Mouse (Mus musculus): ENCODE results near the gene Tmprss11e.

Gene Tmprss11e

DNA sequence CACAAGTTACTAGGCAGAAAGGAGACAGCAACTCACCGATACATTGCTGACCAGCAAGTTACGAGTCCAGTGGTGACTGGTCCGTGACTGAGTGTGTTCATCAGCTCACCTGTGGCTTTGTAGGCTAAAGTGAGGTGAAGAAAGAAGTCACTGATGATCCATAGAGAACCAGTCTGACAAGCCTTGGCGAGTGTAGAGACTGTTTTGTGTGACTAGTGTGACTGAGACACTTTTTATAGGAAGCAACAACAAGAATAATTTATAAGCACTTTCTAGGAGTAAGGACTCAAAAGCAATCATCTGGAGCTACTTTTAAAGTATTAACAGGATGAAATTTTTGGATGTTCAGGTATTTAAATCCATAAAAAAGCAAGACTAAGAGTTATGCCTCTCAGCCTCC lies at the start of gene Tmprss11e:
Gene Tmprss11e, minus strand, starts transcription at position 101 of the 400 bp plus-strand sequence.
- DNase-seq = no peak

DNA sequence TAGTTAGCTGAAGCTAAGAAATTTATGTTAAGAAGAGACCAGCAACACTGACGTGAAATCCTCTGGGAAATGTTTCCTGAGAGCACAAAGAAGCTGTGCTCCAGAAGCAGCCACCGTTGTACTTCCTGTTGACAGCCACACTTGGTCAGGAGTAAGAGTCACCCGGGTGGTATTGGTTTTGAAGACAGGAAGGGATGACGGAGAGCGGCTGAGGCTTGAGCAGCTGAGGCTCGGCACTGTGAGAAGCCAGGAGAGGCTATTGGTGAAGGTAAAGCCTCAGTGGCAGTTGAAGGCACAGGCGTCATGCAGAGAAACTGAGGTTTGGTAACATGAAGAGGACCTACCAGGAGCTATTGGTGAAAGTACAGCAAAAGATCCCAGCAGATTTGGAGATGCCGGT lies 47.2 kb upstream of the Tmprss11e start:
- DNase-seq = no peak

DNA sequence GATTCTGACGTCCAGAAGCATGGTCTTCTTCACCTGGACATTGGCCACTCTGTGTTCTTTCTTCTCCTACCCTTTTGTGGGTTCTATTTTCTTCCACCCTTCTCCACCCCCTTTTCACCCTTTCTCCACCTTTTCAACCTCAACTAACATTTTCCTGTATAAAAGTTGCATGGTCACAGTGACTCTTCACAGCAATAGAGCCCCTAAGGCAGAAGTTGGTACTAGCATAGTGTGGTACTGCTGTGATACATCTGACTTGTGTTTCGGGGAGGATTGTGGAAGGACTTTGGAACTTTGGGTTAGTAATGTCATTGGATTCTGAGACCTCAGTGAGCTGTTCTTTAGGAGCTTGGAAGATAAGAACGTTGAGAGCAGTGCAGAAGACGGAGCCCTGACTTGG lies 46.6 kb upstream of the Tmprss11e start:
- DNase-seq = no peak

DNA sequence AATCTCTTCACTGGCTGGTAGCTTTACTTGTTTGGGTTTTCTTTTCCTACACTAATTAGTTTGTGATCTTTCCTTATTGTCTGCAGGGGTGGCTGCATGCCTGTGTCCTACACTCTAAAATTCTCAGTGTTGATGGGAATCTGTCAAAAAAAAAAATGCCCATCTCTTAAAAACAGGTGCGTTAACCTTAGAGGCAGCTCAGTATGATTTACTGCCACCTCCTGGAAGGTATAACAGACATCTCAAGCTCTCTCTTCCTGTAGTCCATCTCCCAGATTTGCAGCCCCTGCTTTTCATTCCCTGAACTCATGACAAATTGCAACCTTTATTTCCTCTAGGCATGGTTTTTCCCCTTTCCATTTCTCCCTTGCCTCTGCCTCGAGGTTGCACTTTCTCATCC lies 44.3 kb upstream of the Tmprss11e start:
- DNase-seq = no peak

DNA sequence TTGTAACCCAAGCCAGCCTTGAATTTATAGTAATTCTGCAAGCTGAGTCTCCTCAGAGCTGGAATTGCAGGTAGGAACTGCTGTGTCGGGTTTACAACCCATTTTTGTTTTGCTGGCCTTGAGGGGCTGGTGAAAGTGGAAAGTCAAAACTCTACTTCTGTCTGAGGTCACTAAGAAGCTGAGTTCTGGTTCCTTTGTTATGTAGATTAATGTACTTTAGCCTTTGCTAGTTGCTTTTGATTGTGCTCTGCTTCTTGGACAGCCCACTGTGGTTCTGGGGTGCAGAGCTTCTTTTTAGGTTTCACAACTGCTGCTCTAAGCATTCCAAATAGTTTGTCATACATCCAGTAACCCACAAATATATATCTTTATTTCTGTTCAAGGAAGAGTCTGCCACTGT lies 41.2 kb upstream of the Tmprss11e start:
- no peak for DNase-seq

DNA sequence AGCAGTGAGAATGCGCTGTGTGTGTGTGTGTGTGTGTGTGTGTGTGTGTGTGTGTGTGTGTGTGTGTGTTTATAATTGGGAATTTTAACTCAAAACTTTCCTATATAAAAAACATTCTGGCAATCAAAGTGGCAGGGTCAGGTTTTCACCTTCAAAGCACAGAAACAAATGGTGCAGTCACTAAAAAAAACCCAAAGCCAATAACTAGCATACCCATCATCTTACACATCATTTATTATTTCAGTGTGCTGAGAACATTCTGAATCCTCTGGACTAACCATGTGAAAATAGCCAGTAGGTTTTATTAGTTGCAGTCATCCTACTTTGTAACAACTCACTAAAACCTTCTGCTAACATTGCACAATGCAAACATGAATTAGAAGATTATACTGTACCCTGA lies 38.6 kb upstream of the Tmprss11e start:
- no peak for DNase-seq

DNA sequence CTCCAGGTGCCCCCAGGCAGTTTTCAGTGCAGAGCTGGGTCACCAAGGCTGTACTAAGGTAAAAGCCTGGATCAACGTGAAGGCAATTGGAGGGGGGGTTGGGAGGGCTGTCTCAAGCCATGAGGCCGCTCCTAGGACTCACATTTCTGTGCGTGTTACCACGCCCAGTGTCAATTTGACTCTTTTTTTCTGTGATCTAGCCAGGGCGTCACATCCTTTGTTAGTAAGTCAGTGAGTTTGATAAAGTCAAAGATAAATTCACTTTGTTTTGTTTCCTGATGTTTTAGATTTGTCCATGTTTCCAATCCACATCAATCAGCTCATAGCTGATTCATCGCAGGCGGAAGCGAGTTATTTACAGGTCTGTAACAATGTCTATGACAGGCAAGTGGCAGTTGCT lies 37.4 kb upstream of the Tmprss11e start:
- DNase-seq = no peak

DNA sequence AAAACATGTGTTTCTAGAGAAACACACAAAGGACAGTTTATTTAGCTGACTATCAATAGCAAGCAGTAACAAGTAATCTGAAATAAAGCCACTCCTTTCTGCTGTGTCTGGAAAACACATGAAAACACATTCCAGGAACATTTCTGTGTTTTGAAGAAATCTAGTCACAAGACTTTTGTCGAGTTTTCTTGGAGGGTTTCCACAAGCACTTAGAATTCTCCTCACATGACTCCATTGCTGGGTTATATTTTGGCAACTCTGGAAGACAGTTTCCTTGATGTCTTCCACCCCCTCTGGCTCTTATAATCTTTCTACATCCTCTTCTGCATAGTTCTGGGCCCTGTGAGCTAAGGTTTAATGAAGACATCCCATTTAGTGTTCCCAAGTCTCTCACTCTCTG lies 32.9 kb upstream of the Tmprss11e start:
- DNase-seq = no peak

DNA sequence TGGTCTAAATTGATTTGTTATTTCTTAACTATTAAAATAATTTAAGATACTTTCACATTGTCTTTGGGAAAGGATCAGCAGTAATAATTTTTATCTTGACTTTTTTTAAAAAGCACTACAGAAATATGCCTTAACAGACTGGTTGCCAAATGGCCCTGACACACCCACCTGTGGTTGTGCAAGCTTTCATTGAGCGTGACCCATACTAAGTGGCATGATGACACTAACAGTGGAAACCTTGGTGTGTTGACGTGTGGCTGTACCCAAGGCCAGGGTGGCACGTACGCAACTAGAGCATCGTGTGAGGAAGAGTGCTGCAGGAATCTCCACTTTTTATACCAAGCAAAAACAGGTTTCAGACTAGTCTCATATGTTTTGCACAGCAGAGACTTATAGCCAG lies 31.3 kb upstream of the Tmprss11e start:
- no peak for DNase-seq

DNA sequence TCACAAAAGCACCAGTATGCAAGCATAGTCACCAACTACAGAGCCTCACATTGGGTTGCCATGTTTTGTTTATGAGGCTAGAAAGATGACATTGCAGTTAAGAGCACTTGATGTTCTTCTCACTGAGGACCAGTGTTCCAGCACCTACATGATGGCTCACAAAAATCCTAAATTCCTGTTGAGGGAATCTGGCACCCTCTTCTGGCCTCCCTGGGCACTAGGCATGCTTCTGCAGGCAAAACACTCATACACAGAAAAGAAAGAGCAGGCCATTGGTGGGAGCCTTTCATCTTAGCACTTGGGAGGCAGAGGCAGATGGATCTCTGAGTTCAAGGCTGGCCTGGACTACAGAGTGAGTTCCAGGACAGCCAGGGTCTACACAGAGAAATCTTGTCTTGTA lies 25.4 kb upstream of the Tmprss11e start:
- DNase-seq = no peak

DNA sequence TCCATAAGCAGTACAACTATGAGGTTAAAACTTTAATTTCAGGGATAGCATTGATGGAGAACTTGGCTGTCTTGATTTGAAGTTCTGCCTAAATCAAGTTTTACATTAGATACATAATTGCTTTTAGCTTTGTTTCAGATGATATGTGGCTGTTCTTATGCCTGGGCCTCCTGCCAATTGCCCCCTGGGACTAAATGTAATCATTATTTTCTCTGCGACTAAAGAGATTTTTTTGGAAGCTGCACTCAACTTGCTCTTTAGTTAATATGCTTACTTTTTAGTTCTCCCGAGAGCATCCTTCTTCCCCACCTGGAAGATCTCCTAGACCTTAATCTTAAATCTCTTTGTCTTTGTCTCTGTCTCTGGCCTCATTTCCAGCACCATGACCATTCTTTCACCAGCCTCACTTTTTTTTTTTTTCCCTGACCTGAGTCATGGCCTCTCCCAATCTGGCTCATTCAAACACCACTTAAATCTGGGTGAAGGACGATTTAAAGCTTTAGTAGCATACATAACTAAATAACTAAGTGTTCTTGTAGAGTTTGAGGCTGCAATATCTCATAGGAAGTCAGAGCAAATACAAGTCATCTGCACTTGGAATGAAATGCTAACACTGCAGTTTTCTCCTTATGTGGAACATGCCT lies 23.5 kb upstream of the Tmprss11e start:
- DNase-seq = no peak

DNA sequence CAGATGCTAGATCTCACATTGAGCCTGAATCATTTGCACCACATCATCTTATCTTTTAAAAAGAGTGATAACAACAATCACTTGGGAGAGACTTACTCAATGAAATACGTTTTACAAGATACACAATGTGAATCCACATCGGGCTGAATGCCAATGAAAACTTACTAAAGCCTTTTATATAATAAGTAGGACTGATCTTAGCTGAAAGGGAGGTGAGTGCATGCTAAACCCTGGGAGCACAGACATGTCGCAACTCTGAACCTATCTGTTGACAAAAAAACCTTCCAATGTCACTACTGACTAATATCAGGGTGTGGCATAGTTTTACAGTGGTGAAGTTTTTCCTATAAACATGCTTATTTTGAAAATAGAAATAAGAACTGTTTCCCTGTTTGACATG lies 2.8 kb downstream of the Tmprss11e start:
- no peak for DNase-seq

DNA sequence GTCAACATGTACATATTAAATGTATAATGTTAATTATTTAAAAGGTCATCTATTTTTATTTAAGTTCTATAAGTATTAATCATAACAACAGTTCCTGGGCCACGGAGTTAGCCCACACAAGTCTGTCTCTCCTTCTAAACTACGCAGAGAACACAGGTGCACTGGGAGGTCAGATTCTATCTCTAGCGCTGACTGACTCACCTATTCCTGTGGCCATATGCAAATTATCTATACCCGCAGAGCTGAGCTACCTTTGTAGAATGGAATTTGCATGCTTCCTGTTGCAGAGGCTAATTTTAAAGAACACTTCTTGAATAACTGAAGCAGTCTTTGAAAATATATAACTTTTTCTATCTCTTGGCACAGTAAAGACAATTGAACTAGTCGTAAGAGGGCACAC lies 4.5 kb downstream of the Tmprss11e start:
- no peak for DNase-seq

DNA sequence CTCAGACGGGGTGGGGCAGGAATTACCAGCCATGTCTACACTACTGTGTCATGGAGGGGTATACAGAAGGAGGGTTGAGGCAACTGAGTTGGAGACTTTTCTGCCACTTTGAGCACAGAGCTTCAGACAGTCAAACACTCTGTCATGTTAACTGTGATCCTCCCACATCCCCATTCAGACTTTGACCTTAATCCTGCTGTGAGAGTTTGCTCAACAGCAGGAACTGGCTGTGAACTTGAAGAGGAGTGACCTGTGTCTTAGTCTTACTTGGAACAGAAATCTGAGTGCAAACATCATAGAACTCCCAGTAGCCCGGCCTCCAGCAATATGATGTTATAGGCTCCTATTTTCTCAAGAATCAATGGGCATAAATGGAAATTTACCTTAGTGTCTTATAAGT lies 9.8 kb downstream of the Tmprss11e start:
- peak in 1 of 2 experiments; percentile 4 for DNase-seq

DNA sequence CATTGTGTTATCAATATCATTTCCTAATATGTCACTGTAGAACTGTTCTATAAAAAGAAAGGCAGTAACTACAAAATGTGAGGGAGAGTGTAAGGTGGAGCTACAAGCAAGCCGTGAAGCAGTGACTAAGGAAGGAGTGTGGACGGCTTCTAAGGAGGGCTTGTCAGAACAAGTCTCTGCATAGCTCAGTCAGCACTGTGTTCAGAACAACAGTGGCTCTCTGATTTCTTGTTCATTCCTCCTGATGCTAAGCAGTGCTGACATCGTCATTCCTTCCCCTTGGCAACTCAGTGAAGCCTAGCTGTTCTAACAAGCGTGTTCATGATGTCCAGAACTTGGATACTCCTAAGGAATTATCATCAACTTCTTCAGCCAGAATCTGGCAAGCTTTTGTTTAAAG lies 15.0 kb downstream of the Tmprss11e start:
- DNase-seq = no peak

DNA sequence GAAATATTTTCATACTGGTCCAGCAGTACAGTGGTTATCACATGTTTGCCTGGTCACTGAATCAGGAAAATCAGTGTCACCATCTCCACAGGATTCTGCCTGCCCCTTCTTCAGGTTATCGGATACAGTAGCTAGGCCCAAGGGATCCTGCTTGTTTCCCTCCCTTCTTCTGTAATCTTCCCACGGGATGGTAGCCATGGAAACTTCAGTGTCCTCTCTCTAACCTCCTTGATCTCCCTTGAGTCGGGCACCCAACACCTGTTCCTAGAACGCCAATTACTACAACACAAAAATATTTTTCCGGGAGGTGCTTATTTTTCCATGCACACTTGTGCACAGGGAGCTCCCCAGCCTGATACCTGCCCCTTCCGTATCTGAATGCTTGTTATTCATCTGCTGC lies 17.0 kb downstream of the Tmprss11e start:
- no peak for DNase-seq

DNA sequence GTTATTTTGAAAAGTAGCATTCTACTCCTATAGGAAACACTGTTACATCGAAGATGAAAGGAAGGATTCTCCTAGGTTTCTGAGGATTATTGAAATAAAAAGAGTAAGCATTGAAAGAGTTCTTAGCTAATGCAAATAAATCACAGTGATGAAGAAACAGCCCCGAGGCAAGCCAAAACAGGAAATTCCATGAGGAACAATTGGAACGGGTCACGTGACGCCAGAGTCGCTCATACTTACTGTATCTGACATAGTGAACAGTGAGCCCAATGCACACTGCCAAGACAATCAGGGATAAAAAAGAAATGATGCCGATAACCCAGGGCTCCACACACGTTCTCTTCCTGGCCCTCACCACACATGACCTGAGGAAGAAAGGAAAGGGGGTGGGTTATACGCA lies 18.6 kb downstream of the Tmprss11e start:
- DNase-seq = no peak

DNA sequence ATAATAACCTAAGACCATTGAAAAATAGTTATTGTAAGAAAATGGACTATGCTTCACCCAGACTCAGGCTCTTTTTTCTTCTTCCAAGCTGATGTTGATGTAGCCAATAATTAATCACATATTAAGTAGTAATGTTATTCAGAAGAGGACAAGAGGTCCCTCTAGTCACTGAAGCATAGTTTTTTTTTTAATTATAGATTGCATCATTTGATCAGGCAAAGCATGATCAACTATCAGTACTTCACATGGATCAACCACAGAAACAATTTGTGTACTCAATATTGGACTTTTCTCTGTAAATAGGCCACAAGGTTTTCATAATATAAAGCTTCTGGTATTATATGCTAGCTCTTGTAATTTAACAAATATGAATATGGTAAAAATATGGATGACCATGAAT lies 20.6 kb downstream of the Tmprss11e start:
- DNase-seq = no peak

DNA sequence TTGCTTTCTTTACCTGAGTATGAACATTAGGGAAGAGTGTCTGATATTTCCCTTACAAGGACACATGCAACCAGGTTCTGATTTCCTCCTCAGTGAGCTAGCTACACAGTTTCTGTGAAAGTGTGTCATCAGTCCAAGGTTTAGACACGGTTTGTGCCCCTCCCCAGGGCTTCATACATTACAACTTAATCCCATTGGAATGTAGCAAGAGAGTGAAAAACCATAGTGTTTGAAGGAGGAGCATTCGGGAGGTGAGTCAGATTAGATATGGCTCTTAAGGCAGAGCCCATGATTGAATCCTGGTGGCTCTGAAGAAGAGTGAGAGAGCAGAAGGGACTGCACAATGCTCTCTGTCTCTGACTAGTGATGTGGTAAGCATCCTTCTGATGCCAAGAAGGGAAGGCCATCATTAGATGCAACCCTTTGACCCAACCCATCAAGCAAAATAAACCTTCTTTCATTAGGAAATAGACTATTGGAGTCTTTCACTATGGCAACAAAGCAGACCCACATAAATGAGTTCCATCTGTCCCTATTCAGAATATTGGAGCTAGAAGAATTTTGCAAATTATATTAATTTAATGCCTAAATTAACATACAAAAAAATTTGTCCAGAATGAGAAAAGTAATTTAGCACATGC lies 22.7 kb downstream of the Tmprss11e start:
- DNase-seq = no peak

DNA sequence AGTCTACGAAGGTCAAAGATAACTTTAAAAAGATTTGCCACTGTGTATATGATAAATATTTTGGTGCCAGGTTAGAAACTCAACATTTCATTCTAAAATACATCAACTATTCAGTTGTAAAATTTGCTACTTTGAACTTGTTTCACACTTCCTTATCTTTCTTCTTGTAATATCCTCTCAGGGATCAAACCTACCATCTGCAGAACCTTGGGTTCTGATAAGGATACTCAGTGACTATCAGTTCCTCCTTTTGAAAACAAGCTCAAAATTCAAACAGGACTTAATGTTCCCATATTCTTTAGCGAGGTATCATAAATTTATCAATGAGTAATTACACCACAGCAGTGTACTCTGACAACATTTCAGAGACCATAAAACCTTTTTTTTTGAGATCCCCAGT lies 30.6 kb downstream of the Tmprss11e start:
- no peak for DNase-seq

DNA sequence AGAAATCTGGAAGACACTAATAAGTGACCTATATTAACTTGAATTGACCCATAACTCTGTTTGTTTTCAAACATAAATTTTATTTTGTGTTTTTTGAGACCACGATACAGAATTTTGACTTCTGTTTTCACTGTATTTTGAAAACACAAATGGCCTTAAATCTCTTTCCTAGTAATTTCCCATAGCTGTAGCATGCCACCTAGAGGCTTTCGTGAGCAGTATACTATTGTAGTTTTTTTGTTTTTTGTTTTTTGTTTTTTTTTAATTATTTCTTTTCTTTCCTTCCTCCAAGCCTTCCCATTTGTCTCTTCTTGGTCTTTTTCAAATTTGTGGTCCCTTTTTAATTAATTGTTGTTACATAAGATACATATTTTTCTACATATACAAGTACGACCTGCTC lies 40.7 kb downstream of the Tmprss11e start:
- DNase-seq = no peak

DNA sequence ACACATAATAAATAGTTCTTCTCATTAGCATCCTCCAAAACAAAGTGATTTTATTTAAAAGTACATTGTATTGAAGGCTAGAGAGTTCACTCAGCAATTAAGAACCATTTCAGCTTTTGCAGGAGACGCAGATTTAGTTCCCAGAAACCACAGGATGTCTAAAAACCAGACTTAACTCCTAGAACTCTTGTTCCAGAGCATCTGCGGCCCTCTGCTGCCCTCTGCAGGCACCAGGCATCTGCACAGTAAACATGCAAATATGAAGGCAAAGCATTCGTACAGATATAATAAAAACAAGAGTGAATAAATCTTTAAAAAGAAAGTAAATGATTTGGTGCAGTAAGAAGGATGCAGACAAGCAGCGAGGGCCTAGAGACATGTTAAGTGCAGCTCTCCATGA lies 60.9 kb downstream of the Tmprss11e start:
- DNase-seq = peak; percentile 8 to 63

DNA sequence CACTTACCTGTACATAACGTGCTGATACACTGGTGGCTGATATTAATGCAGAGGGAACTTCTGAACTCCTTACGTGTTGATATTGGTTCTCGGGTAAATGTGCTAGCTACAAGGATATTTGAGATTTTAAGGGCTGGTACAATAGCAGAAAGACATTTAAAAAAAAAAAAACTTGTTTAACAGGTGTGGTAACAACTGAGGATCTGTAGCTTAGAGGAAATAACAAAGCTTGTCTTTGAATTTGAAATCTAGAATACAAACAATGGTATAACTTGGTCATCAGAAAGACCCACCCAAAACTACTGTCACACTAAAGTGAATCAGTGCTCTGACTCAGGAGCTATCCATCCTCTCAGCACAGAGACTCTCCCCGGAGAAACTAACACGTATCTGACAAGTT lies 69.4 kb downstream of the Tmprss11e start, which contains the start of gene Tmprss11b:
Gene Tmprss11b, minus strand, starts transcription at position 101 of the 400 bp plus-strand sequence.
- DNase-seq = no peak

Measured in kidney, adult 8-10 months (tissue).